Mouse (Mus musculus) layer of hippocampus, postnatal 25 days (tissue): ENCODE results near the gene Pax5. TPM values are rescaled to one million over a fixed set of nuclear protein-coding genes. Genes with fewer than 3 reads are reported as not detected.
A peak's percentile ranks its signal among the peaks of the same experiment; 100 is the strongest.
"Not testable (repeated sequence)": the region's sequence is repeated elsewhere in the genome, so short reads cannot be mapped to it uniquely, and the experiment has no call there.

ENCODE experiments used
- DNase-seq, 2 experiments: peaks; one replicate each; pipeline ENCODE4 v3.0.0; 2022; ENCODE audit warnings: mixed read lengths in 2 of 2, low spot score in 1 of 2; ENCODE audit errors: extremely low spot score in 1 of 2
- total RNA-seq, 2 experiments: library from RNA; stranded (reverse); gene quantifications; 2 replicates each; pipeline ENCODE4 v1.2.3; 2021

The Pax5 gene
- total RNA-seq: under 1 TPM; 0.07 to 0.21 TPM

GRCm38 (mm10) chr4:44709740-44710700 is at the start of gene Pax5:
TSS of gene Pax5 (minus strand) at chr4:44710487.
- no peak for DNase-seq

- not testable (repeated sequence) for DNase-seq
Measured at GRCm38 (mm10) chr4:44757131-44757530, 46.8 kb upstream of the Pax5 start.

GRCm38 (mm10) chr4:44756134-44756951 is 46.1 kb upstream of the Pax5 start:
- DNase-seq: peak; percentile 80 to 84

- DNase-seq: peak in 1 of 2 experiments; percentile 63
Measured at GRCm38 (mm10) chr4:44755553-44756133, 45.4 kb upstream of the Pax5 start, which contains the start of gene Zcchc7. TSS of gene Zcchc7 (plus strand) at chr4:44755877.

- no peak for DNase-seq
Measured at GRCm38 (mm10) chr4:44740471-44740870, 30.2 kb upstream of the Pax5 start.

- no peak for DNase-seq
Measured at GRCm38 (mm10) chr4:44721237-44721636, 10.9 kb upstream of the Pax5 start.

- DNase-seq: no peak
Measured at GRCm38 (mm10) chr4:44720046-44720445, 9.8 kb upstream of the Pax5 start.

GRCm38 (mm10) chr4:44717676-44718075 is 7.4 kb upstream of the Pax5 start:
- no peak for DNase-seq

- no peak for DNase-seq
Measured at GRCm38 (mm10) chr4:44716391-44716790, 6.1 kb upstream of the Pax5 start.

- no peak for DNase-seq
Measured at GRCm38 (mm10) chr4:44715621-44716160, 5.4 kb upstream of the Pax5 start.

- DNase-seq: no peak
Measured at GRCm38 (mm10) chr4:44714111-44714621, 3.9 kb upstream of the Pax5 start.

GRCm38 (mm10) chr4:44713554-44714051 is 3.3 kb upstream of the Pax5 start:
- DNase-seq: no peak

GRCm38 (mm10) chr4:44712786-44713553 is 2.7 kb upstream of the Pax5 start:
- DNase-seq: no peak

GRCm38 (mm10) chr4:44712051-44712700 is 1.9 kb upstream of the Pax5 start:
- DNase-seq: no peak

GRCm38 (mm10) chr4:44711136-44711900 is 1.0 kb upstream of the Pax5 start:
- DNase-seq: no peak

GRCm38 (mm10) chr4:44710701-44711097 is 412 bp upstream of the Pax5 start:
- no peak for DNase-seq

- no peak for DNase-seq
Measured at GRCm38 (mm10) chr4:44709091-44709695, 1.1 kb downstream of the Pax5 start.

- DNase-seq: no peak
Measured at GRCm38 (mm10) chr4:44708311-44708710, 2.0 kb downstream of the Pax5 start.
